Mouse (Mus musculus): ENCODE data around the gene Tril. TPM values are rescaled to one million over a fixed set of nuclear protein-coding genes. Genes with fewer than 3 reads are reported as not detected.

Gene Tril
- polyA plus RNA-seq, 1 experiment = 17.3 TPM

DNA sequence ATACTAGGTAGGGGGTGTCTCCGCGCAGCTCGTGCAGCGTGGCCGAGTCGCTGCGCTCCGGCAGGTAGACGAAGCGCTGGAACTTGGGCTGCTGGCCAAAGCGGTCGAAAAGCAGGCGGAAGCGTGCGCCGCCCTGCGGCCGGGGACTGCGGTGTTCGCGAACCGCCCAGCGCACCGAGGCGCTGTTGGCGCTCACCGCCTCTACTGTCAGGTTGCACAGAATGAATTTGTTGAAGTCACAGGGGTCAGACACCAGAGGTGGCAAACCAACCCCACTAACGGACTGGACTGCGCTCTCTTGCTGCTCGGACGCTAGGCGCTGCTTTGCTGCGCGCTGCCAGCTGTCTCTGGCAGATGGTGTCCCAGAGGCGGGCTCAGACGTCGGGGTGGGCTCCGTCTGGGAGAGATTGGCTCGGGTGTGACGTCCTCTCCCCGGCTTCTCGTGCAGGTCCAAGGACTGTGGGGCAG, 2.3 kb downstream of the Tril start:
- H3K4me1 ChIP-seq (ENCODE audit: control insufficient read depth, insufficient read depth, low read length) = 0 out of 2 replicates have a peak, but pooled peaks cover 4% of the 10 kb centered on the region
- peak; percentile 85 for DNase-seq
- no peaks in the 10 kb centered on the region for H3K27me3 ChIP-seq (replicated peaks; ENCODE audit: control insufficient read depth, insufficient read depth, low read length)
- WGBS = 1% methylated on average over 42 of the region's 42 CpGs
- no peak for TF ChIP-seq POLR2A (IDR thresholded peaks at IDR 0.05; ENCODE audit: low read depth, low read length)
- TF ChIP-seq CTCF (conservative IDR thresholded peaks at IDR 0.05; ENCODE audit: insufficient read depth, insufficient read length, low read depth, low read length) = peak; percentile 57
- H3K36me3 ChIP-seq (ENCODE audit: control insufficient read depth, insufficient read depth, low read length) = no peaks in the 10 kb centered on the region
- H3K4me3 ChIP-seq (ENCODE audit: insufficient read depth, low read depth, low read length) = peak overlapping the region; percentile 56
- H3K27ac ChIP-seq (ENCODE audit: insufficient read depth, low read depth, low read length) = peak overlapping the region; percentile 36; the same call in 1 of the 2 replicates

DNA sequence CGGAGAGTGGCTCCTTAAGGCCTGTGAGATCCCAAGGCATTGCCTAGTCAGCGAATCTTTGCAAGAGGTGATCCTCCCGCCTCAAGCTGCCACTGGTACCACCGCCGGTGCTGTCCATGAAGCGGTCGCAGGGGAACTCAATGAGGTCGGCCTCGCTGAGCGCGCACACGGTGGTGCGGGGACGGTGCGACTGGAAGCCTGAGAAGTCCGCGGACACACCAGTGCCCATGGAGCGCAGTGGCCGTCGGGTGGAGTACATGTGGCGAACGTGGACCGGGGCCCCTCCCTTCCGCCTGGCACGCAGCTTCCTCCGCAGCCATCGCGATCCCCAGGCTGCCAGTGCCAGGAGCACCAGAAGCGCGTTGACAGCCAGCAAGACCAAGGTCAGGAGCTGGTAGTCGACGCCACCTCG, 2.9 kb downstream of the Tril start:
- no peak for DNase-seq
- no peaks in the 10 kb centered on the region for H3K27me3 ChIP-seq (replicated peaks; ENCODE audit: control insufficient read depth, insufficient read depth, low read length)
- TF ChIP-seq CTCF (conservative IDR thresholded peaks at IDR 0.05; ENCODE audit: insufficient read depth, insufficient read length, low read depth, low read length) = no peak
- TF ChIP-seq POLR2A (IDR thresholded peaks at IDR 0.05; ENCODE audit: low read depth, low read length) = no peak
- peak overlapping the region; percentile 56 for H3K4me3 ChIP-seq (ENCODE audit: insufficient read depth, low read depth, low read length)
- H3K4me1 ChIP-seq (ENCODE audit: control insufficient read depth, insufficient read depth, low read length) = 0 out of 2 replicates have a peak, but pooled peaks cover 4% of the 10 kb centered on the region
- no peak overlapping the region for H3K27ac ChIP-seq (ENCODE audit: insufficient read depth, low read depth, low read length)
- WGBS = 13% methylated on average over 33 of the region's 33 CpGs
- H3K36me3 ChIP-seq (ENCODE audit: control insufficient read depth, insufficient read depth, low read length) = no peaks in the 10 kb centered on the region

DNA sequence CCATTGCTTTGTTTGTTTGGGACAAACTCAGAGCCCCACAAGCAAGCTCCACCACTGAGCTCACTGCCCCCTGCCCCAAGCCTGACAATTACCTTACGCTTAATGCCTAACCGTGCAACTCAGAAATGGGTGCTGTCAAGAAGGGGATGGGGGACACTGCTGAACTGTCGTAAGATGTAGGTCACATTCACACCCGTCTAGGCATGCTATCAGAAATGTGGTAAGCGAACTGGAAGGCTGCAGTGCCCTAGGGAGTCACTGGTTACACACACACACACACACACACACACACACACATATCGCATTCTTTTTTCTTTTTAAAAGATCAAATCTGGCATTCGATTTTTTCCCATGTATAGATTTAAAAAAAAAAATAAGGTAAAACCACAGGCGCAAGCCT, 4.0 kb downstream of the Tril start:
- DNase-seq = no peak
- H3K4me1 ChIP-seq (ENCODE audit: control insufficient read depth, insufficient read depth, low read length) = 0 out of 2 replicates have a peak, but pooled peaks cover 4% of the 10 kb centered on the region
- 72% methylated on average over 8 of the region's 8 CpGs for WGBS

DNA sequence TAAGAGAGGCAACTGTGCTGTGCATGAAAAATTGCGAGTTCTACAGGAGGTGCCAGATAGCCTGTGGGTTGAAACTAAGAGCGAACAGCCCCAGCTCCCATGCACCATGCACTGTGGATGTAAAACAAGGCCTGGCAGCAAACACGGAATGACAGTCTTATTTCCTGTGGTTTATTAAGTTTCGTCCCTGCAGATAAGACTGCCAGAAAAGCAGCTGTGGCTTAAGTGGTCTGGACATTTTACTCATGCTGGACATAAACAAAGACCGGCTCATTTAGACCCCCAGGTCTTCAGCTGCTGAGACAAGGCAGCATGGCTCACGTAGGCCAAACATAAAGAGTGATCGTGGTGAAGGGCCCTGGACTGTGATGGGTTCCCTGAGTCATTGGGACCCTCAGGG, 4.9 kb downstream of the Tril start:
- 79% methylated on average over 7 of the region's 7 CpGs for WGBS
- H3K27me3 ChIP-seq (replicated peaks; ENCODE audit: control insufficient read depth, insufficient read depth, low read length) = no peaks in the 10 kb centered on the region
- DNase-seq = no peak
- H3K4me1 ChIP-seq (ENCODE audit: control insufficient read depth, insufficient read depth, low read length) = 0 out of 2 replicates have a peak, but pooled peaks cover 4% of the 10 kb centered on the region
- TF ChIP-seq POLR2A (IDR thresholded peaks at IDR 0.05; ENCODE audit: low read depth, low read length) = no peak
- TF ChIP-seq CTCF (conservative IDR thresholded peaks at IDR 0.05; ENCODE audit: insufficient read depth, insufficient read length, low read depth, low read length) = no peak
- H3K27ac ChIP-seq (ENCODE audit: insufficient read depth, low read depth, low read length) = no peak overlapping the region
- no peaks in the 10 kb centered on the region for H3K36me3 ChIP-seq (ENCODE audit: control insufficient read depth, insufficient read depth, low read length)
- H3K4me3 ChIP-seq (ENCODE audit: insufficient read depth, low read depth, low read length) = no peak overlapping the region

More for the DNA sequence above, 4.0 kb downstream of the Tril start:
- Histone ChIP-seq H3K36me3 (ENCODE audit: control insufficient read depth, insufficient read depth, low read length) (no peaks in the 10 kb centered on the region), H3K4me3 (ENCODE audit: insufficient read depth, low read depth, low read length) (no peak overlapping the region), H3K27me3 (replicated peaks; ENCODE audit: control insufficient read depth, insufficient read depth, low read length) (no peaks in the 10 kb centered on the region), H3K27ac (ENCODE audit: insufficient read depth, low read depth, low read length) (no peak overlapping the region)
- TF ChIP-seq POLR2A (IDR thresholded peaks at IDR 0.05; ENCODE audit: low read depth, low read length) (no peak), CTCF (conservative IDR thresholded peaks at IDR 0.05; ENCODE audit: insufficient read depth, insufficient read length, low read depth, low read length) (no peak)

DNA sequence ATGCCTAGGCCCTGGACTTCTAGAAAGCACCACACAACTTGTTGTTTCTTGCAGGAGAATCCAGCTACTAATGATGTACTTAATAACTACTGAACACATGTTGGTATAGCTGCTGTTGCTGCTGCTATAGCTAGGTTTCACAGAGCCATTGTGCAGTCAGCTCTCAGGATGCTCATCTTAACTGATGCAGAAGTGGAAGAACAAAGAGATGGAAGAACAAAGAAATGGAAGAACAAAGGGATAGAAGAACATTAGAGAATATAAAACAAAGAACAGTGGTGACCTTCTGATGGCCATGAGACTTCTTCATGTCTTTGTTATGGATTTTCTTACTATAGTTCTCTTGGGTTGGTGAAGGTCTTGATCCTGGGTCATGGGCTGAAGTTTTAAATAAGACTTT, 6.4 kb downstream of the Tril start:
- no peaks in the 10 kb centered on the region for H3K36me3 ChIP-seq (ENCODE audit: control insufficient read depth, insufficient read depth, low read length)
- H3K4me3 ChIP-seq (ENCODE audit: insufficient read depth, low read depth, low read length) = no peak overlapping the region
- no peak overlapping the region for H3K27ac ChIP-seq (ENCODE audit: insufficient read depth, low read depth, low read length)
- no peak for DNase-seq
- TF ChIP-seq POLR2A (IDR thresholded peaks at IDR 0.05; ENCODE audit: low read depth, low read length) (no peak), CTCF (conservative IDR thresholded peaks at IDR 0.05; ENCODE audit: insufficient read depth, insufficient read length, low read depth, low read length) (no peak)
- H3K27me3 ChIP-seq (replicated peaks; ENCODE audit: control insufficient read depth, insufficient read depth, low read length) = no peaks in the 10 kb centered on the region
- H3K4me1 ChIP-seq (ENCODE audit: control insufficient read depth, insufficient read depth, low read length) = 0 out of 2 replicates have a peak, but pooled peaks cover 4% of the 10 kb centered on the region

DNA sequence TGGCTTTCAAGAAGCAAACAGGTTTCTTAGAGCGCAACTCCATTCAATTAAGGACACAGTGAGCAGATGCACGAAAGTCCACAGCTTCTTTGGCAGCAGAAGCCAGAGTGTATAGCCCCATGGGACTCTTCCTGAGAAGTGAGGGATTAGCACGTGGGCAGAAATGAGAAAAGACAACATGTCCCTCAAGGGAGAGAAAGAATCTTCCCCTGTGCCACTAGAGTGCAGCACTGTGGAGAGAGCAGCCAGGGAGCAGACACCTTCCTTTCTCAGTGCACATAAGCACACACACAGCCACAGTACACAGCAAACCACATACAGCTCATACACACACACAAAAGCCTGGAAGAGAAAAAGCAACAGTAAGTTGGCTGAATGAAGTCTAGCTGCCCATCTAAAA, 8.4 kb downstream of the Tril start:
- H3K4me1 ChIP-seq (ENCODE audit: control insufficient read depth, insufficient read depth, low read length) = 0 out of 2 replicates have a peak, but pooled peaks cover 4% of the 10 kb centered on the region
- no peak overlapping the region for H3K4me3 ChIP-seq (ENCODE audit: insufficient read depth, low read depth, low read length)
- no peak overlapping the region for H3K27ac ChIP-seq (ENCODE audit: insufficient read depth, low read depth, low read length)
- no peaks in the 10 kb centered on the region for H3K36me3 ChIP-seq (ENCODE audit: control insufficient read depth, insufficient read depth, low read length)
- 73% methylated on average over 3 of the region's 3 CpGs for whole genome bisulfite sequencing
- TF ChIP-seq POLR2A (IDR thresholded peaks at IDR 0.05; ENCODE audit: low read depth, low read length) (no peak), CTCF (conservative IDR thresholded peaks at IDR 0.05; ENCODE audit: insufficient read depth, insufficient read length, low read depth, low read length) (peak; percentile 33; the same call in 1 of the 2 replicates)
- H3K27me3 ChIP-seq (replicated peaks; ENCODE audit: control insufficient read depth, insufficient read depth, low read length) = no peaks in the 10 kb centered on the region
- DNase-seq = no peak

DNA sequence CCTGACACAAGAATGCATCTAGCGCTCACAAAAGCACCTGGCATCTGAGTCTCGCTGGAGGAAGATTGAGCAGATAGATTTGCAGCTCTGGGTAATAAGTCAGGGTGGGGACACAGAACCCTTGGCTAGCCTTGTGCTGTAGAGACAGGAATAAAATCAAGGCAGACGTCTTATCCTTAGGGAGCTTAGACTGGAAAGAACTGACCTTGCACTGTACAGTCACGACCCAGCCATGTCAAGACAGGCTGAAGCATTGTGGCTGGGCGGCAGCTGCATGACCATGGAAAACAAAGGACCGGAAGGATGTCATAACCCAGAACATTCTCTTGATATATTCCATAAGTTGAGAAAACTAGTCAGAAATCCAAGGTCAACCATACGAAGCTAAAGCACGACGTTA, 11.8 kb downstream of the Tril start:
- TF ChIP-seq CTCF (conservative IDR thresholded peaks at IDR 0.05; ENCODE audit: insufficient read depth, insufficient read length, low read depth, low read length) (no peak), POLR2A (IDR thresholded peaks at IDR 0.05; ENCODE audit: low read depth, low read length) (no peak)
- Histone ChIP-seq H3K4me1 (ENCODE audit: control insufficient read depth, insufficient read depth, low read length) (peaks cover 6% of the 10 kb centered on the region; the same call in 1 of the 2 replicates), H3K27ac (ENCODE audit: insufficient read depth, low read depth, low read length) (no peak overlapping the region), H3K36me3 (ENCODE audit: control insufficient read depth, insufficient read depth, low read length) (no peaks in the 10 kb centered on the region), H3K27me3 (replicated peaks; ENCODE audit: control insufficient read depth, insufficient read depth, low read length) (no peaks in the 10 kb centered on the region), H3K4me3 (ENCODE audit: insufficient read depth, low read depth, low read length) (no peak overlapping the region)
- WGBS = 69% methylated on average over 9 of the region's 9 CpGs
- DNase-seq = peak; percentile 39
